In genomic region chr9:63534371-63534780, GRCm38 (mm10) we compare ENCODE assay signal across 13 mouse cellular contexts.
DNase-seq lines count a peak whose midpoint lies in the region; ATAC-seq and TF ChIP-seq lines count a peak whose summit lies in the region.
"Had no signal": no experiment of that assay in that cellular context is flagged by ENCODE, and none has a peak within 500 bp of the region (broad histone marks: within the 10 kb centered on the region; RNA-seq: fewer than 3 reads in every experiment).

No protein-coding gene starts in this region.

- 14% methylated on average over 7 of the region's 7 CpGs for WGBS in kidney, embryonic 14.5 days
- 3% methylated on average over 7 of the region's 7 CpGs for WGBS in forebrain, embryonic 10.5 days
- 17% methylated on average over 7 of the region's 7 CpGs for WGBS in kidney, postnatal 0 days
- WGBS in midbrain, embryonic 16.5 days: 6% methylated on average over 7 of the region's 7 CpGs

- no peak overlapping the region; the same call in 1 of the 2 replicates for H3K27ac ChIP-seq in kidney, embryonic 14.5 days (ENCODE audit: low read depth, low read length)
- H3K27ac ChIP-seq in forebrain, embryonic 10.5 days: peak overlapping the region; percentile 71
- no peak overlapping the region for H3K27ac ChIP-seq in kidney, postnatal 0 days
- peak overlapping the region; percentile 2 for H3K27ac ChIP-seq in midbrain, embryonic 16.5 days (ENCODE audit: low read length)
- H3K27ac ChIP-seq: intestine, embryonic 15.5 days; liver, embryonic 13.5 days had no signal

- H3K4me3 ChIP-seq in kidney, embryonic 14.5 days (ENCODE audit: low read length): no peak overlapping the region
- H3K4me3 ChIP-seq in forebrain, embryonic 10.5 days: peak overlapping the region; percentile 22; the same call in 1 of the 2 replicates
- no peak overlapping the region for H3K4me3 ChIP-seq in kidney, postnatal 0 days (replicated peaks; ENCODE audit: low read depth, low read length)
- H3K4me3 ChIP-seq in midbrain, embryonic 16.5 days (ENCODE audit: low read depth, low read length): no peak overlapping the region
- H3K4me3 ChIP-seq: erythroblast, embryonic 14.5 days; intestine, embryonic 15.5 days; liver, embryonic 13.5 days had no signal

- no peaks in the 10 kb centered on the region for H3K27me3 ChIP-seq in kidney, embryonic 14.5 days (ENCODE audit: control insufficient read depth, insufficient read depth, low read length)
- peaks cover 53% of the 10 kb centered on the region for H3K27me3 ChIP-seq in forebrain, embryonic 10.5 days (ENCODE audit: poor library complexity, severe bottlenecking)
- H3K27me3 ChIP-seq in kidney, postnatal 0 days (ENCODE audit: insufficient read depth, low read length): no peaks in the 10 kb centered on the region
- no peaks in the 10 kb centered on the region for H3K27me3 ChIP-seq in midbrain, embryonic 16.5 days (ENCODE audit: control insufficient read depth, insufficient read depth, low read depth, low read length)
- H3K27me3 ChIP-seq: intestine, embryonic 15.5 days; liver, embryonic 13.5 days had no signal

- no peak for TF ChIP-seq CTCF in kidney, postnatal 0 days (IDR thresholded peaks at IDR 0.05; ENCODE audit: low read depth)

- no peak overlapping the region for H3K4me2 ChIP-seq in kidney, embryonic 14.5 days (replicated peaks; ENCODE audit: low read depth, low read length)
- H3K4me2 ChIP-seq in kidney, postnatal 0 days (ENCODE audit: low read length): no peak overlapping the region
- H3K4me2 ChIP-seq in midbrain, embryonic 16.5 days (ENCODE audit: low read length): no peak overlapping the region
- H3K4me2 ChIP-seq: heart, embryonic 11.5 days; intestine, embryonic 15.5 days; liver, embryonic 13.5 days had no signal

- no peaks in the 10 kb centered on the region for H3K9me3 ChIP-seq in kidney, embryonic 14.5 days (ENCODE audit: control insufficient read depth, low read length)
- no peaks in the 10 kb centered on the region for H3K9me3 ChIP-seq in forebrain, embryonic 10.5 days
- H3K9me3 ChIP-seq in kidney, postnatal 0 days (replicated peaks; ENCODE audit: low read length): no peaks in the 10 kb centered on the region
- no peaks in the 10 kb centered on the region for H3K9me3 ChIP-seq in midbrain, embryonic 16.5 days (replicated peaks; ENCODE audit: control insufficient read depth, low read length, poor library complexity, severe bottlenecking)
- H3K9me3 ChIP-seq: intestine, embryonic 15.5 days; liver, embryonic 13.5 days had no signal

- peaks cover 9% of the 10 kb centered on the region for H3K4me1 ChIP-seq in kidney, embryonic 14.5 days (ENCODE audit: control insufficient read depth, insufficient read depth, low read length)
- H3K4me1 ChIP-seq in forebrain, embryonic 10.5 days: peaks cover 43% of the 10 kb centered on the region
- no peaks in the 10 kb centered on the region; the same call in 1 of the 2 replicates for H3K4me1 ChIP-seq in kidney, postnatal 0 days (replicated peaks; ENCODE audit: insufficient read depth, low read length)
- peaks cover 17% of the 10 kb centered on the region for H3K4me1 ChIP-seq in midbrain, embryonic 16.5 days (ENCODE audit: control insufficient read depth, insufficient read depth, low read length)
- H3K4me1 ChIP-seq: intestine, embryonic 15.5 days had no signal

- no peak overlapping the region for H3K9ac ChIP-seq in kidney, embryonic 14.5 days (ENCODE audit: low read depth, low read length)
- H3K9ac ChIP-seq in kidney, postnatal 0 days (ENCODE audit: low read depth, low read length): no peak overlapping the region
- H3K9ac ChIP-seq in midbrain, embryonic 16.5 days (ENCODE audit: low read depth, low read length): no peak overlapping the region
- H3K9ac ChIP-seq: intestine, embryonic 15.5 days; liver, embryonic 13.5 days had no signal

- ATAC-seq in kidney, embryonic 14.5 days (ENCODE audit: low FRiP score, low TSS enrichment): peak; percentile 28; the same call in 1 of the 2 replicates
- ATAC-seq in kidney, postnatal 0 days (replicated peaks; ENCODE audit: low FRiP score, low read depth): no peak
- no peak for ATAC-seq in midbrain, embryonic 16.5 days
- ATAC-seq: intestine, embryonic 15.5 days had no signal

- no peaks in the 10 kb centered on the region for H3K36me3 ChIP-seq in kidney, embryonic 14.5 days (ENCODE audit: control insufficient read depth, insufficient read depth, low read length)
- no peaks in the 10 kb centered on the region for H3K36me3 ChIP-seq in forebrain, embryonic 10.5 days (replicated peaks)
- no peaks in the 10 kb centered on the region for H3K36me3 ChIP-seq in kidney, postnatal 0 days (ENCODE audit: insufficient read depth, low read length)
- no peaks in the 10 kb centered on the region for H3K36me3 ChIP-seq in midbrain, embryonic 16.5 days (ENCODE audit: control insufficient read depth, insufficient read depth, low read length)
- H3K36me3 ChIP-seq: intestine, embryonic 15.5 days; liver, embryonic 13.5 days had no signal

- DNase-seq in kidney, adult 11 months: no peak
- DNase-seq in forebrain, embryonic 10.5 days (ENCODE audit: extremely low spot score, low spot score): peak; percentile 50
- peak; percentile 50 for DNase-seq in kidney, postnatal 0 days (ENCODE audit: low spot score)
- DNase-seq in layer of hippocampus, postnatal 36 days: no peak
- DNase-seq in lung, postnatal 10 days: no peak
- no peak for DNase-seq in B cell, adult 2 months
- DNase-seq: liver, embryonic 13.5 days; right cerebral cortex, postnatal 14 days had no signal

Comparison
In these comparisons a context has a peak if more than half of its experiments do, and no peak if none do; other contexts are left out.
1. DNase-seq: peak in forebrain, embryonic 10.5 days (single experiment) and kidney, postnatal 0 days (single experiment); none in kidney, adult 11 months (single experiment), layer of hippocampus, postnatal 36 days (0 of 2), lung, postnatal 10 days (single experiment) and B cell, adult 2 months (0 of 2).
2. H3K27ac ChIP-seq: peak in forebrain, embryonic 10.5 days (single experiment) and midbrain, embryonic 16.5 days (single experiment); none in kidney, embryonic 14.5 days (single experiment) and kidney, postnatal 0 days (single experiment).